In the genomic region with DNA sequence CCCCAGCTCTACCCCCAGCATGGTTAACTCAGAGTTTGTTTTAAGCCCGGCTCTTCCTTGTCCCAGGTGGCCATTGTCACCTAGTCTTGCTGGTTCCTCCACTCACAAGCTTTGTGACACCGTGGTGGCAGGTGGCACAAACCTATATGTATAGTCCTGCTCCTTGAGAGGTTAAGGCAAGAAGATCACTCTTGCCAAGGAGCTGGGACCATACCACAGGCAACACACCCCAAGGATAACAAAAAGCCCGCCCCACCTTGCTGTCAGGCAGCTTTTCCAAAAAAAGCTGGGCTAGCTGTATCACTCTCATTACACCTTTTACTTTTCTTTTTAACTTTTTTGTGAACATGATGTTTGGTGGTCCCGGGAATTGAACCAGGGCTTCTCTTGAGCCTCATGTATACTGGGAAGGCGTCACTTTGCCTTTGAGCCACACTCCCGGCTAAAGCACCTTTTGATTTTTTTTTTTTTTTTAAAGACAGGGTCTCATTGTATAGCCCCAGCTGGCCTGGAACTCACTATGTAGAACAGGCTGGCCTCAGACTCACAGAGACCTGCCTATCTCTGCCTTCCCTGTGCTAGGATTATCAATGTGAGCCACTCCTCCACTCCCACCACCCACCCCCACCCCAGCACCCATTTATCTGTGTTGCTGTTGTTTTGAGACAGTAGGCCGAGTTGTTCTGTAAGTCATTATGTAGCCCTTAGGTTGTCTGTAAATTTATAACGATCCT, we compare ENCODE assay signal across 20 mouse cellular contexts. TPM values are rescaled to one million over a fixed set of nuclear protein-coding genes. Genes with fewer than 3 reads are reported as not detected.
A peak's percentile ranks its signal among the peaks of the same experiment; 100 is the strongest.
DNase-seq lines count a peak whose midpoint lies in the region; ATAC-seq and TF ChIP-seq lines count a peak whose summit lies in the region.
"Had no signal": no experiment of that assay in that cellular context is flagged by ENCODE, and none has a peak within 500 bp of the region (broad histone marks: within the 10 kb centered on the region; RNA-seq: fewer than 3 reads in every experiment).

No protein-coding gene starts in this region.

- H3K9me3 ChIP-seq in midbrain, embryonic 10.5 days (replicated peaks), result no peaks in the 10 kb centered on the region
- H3K9me3 ChIP-seq in midbrain, postnatal 0 days (ENCODE audit: low read length), result no peaks in the 10 kb centered on the region
- H3K9me3 ChIP-seq in liver, embryonic 15.5 days (replicated peaks), result no peaks in the 10 kb centered on the region
- H3K9me3 ChIP-seq: G1E had no signal

- intact Hi-C loops in gastrocnemius, postnatal 14 days (cut with DNase I; ENCODE audit: low total_unique reads), result no loop called here

- no peak for ATAC-seq in midbrain, postnatal 0 days (ENCODE audit: low FRiP score)
- ATAC-seq in erythroblast, adult 5-6 weeks (replicated peaks; ENCODE audit: low FRiP score, poor library complexity, severe bottlenecking), result peak; percentile 47
- ATAC-seq in liver, embryonic 15.5 days (ENCODE audit: insufficient read depth), result peak; percentile 99
- ATAC-seq: forebrain, postnatal 0 days had no signal

- H3K27ac ChIP-seq in midbrain, embryonic 10.5 days (replicated peaks), result peak overlapping the region; percentile 46; the same call in 1 of the 2 replicates
- no peak overlapping the region for H3K27ac ChIP-seq in midbrain, postnatal 0 days (ENCODE audit: low read depth, low read length)
- H3K27ac ChIP-seq in liver, embryonic 15.5 days (replicated peaks), result peak overlapping the region; percentile 89

- 72% methylated on average over 8 of the region's 8 CpGs for WGBS in midbrain, embryonic 10.5 days
- 80% methylated on average over 8 of the region's 8 CpGs for WGBS in midbrain, postnatal 0 days
- WGBS in liver, embryonic 15.5 days (ENCODE audit: insufficient replicate concordance), result 30% methylated on average over 8 of the region's 8 CpGs

- H3K4me1 ChIP-seq in midbrain, embryonic 10.5 days, result peaks cover 38% of the 10 kb centered on the region
- H3K4me1 ChIP-seq in midbrain, postnatal 0 days (ENCODE audit: insufficient read depth, low read length), result no peaks in the 10 kb centered on the region; the same call in 1 of the 2 replicates
- peaks cover 39% of the 10 kb centered on the region for H3K4me1 ChIP-seq in liver, embryonic 15.5 days (replicated peaks)

- H3K9ac ChIP-seq in midbrain, postnatal 0 days (replicated peaks; ENCODE audit: low read length, poor library complexity, severe bottlenecking), result no peak overlapping the region
- H3K9ac ChIP-seq in liver, embryonic 15.5 days, result peak overlapping the region; percentile 39
- H3K9ac ChIP-seq: forebrain, postnatal 0 days; lung, embryonic 14.5 days had no signal

- no peak overlapping the region for H3K4me3 ChIP-seq in midbrain, embryonic 10.5 days
- no peak overlapping the region for H3K4me3 ChIP-seq in midbrain, postnatal 0 days (ENCODE audit: low read depth, low read length)
- no peak overlapping the region; the same call in 1 of the 2 replicates for H3K4me3 ChIP-seq in liver, embryonic 15.5 days (replicated peaks)

- H3K36me3 ChIP-seq in midbrain, embryonic 10.5 days, result no peaks in the 10 kb centered on the region
- H3K36me3 ChIP-seq in midbrain, postnatal 0 days (ENCODE audit: insufficient read depth, low read length), result no peaks in the 10 kb centered on the region
- no peaks in the 10 kb centered on the region for H3K36me3 ChIP-seq in liver, embryonic 15.5 days (replicated peaks)
- H3K36me3 ChIP-seq: G1E had no signal

- no peak for TF ChIP-seq CTCF in midbrain, postnatal 0 days (IDR thresholded peaks at IDR 0.05)

- no peak overlapping the region for H3K4me2 ChIP-seq in midbrain, postnatal 0 days (ENCODE audit: low read depth, low read length, poor library complexity, severe bottlenecking)
- peak overlapping the region; percentile 51 for H3K4me2 ChIP-seq in liver, embryonic 15.5 days
- H3K4me2 ChIP-seq: lung, embryonic 14.5 days had no signal

- DNase-seq in midbrain, embryonic 10.5 days (ENCODE audit: low spot score), result no peak
- no peak for DNase-seq in midbrain, postnatal 0 days (ENCODE audit: low spot score)
- peak; percentile 30 for DNase-seq in yolk sac, embryonic 10.5 days (ENCODE audit: low spot score)
- DNase-seq in adipocyte (ENCODE audit: low spot score), result no peak
- DNase-seq in kidney, postnatal 14 days, result no peak
- DNase-seq in gastrocnemius, postnatal 14 days, result no peak
- DNase-seq: cerebellum, adult 11 months; cerebellum, postnatal 25 days; forebrain, postnatal 0 days; gastrocnemius, postnatal 10 days; heart, postnatal 36 days; kidney, adult 8-10 months; kidney, postnatal 4 days; layer of hippocampus, postnatal 36 days; lung, embryonic 14.5 days; lung, postnatal 4 days; midbrain, embryonic 14.5 days had no signal

- H3K27me3 ChIP-seq in midbrain, embryonic 10.5 days (ENCODE audit: low read depth, poor library complexity, severe bottlenecking), result peaks cover 11% of the 10 kb centered on the region; the same call in 1 of the 2 replicates
- no peaks in the 10 kb centered on the region for H3K27me3 ChIP-seq in midbrain, postnatal 0 days (ENCODE audit: insufficient read depth, low read length)
- no peaks in the 10 kb centered on the region for H3K27me3 ChIP-seq in liver, embryonic 15.5 days

RNA-seq across cellular contexts. Expression of a gene that starts 19.4 kb away (rescaled TPM):
- polyA plus RNA-seq in midbrain, embryonic 10.5 days (2016; fragmentation: Nextera tagmentation; extraction: Ambion mirVana), result 63.8 and 73.3 TPM in 2 replicates
- 18.0 and 27.6 TPM in 2 replicates for total RNA-seq in midbrain, postnatal 0 days (2014; rRNA removed)
- polyA plus RNA-seq in midbrain, postnatal 0 days (2015; fragmentation: Nextera tagmentation; extraction: Ambion mirVana), result 16.4 and 19.3 TPM in 2 replicates
- total RNA-seq in erythroblast, adult 5-6 weeks (2015; ENCODE audit: low replicate concordance), result 10.4 and 25.9 TPM in 2 replicates
- 10.1 and 10.9 TPM in 2 replicates for total RNA-seq in erythroblast, adult 5-6 weeks (2017; ENCODE audit: low replicate concordance)
- polyA plus RNA-seq in liver, embryonic 15.5 days (2015; fragmentation: Nextera tagmentation; extraction: Ambion mirVana), result 10.4 and 10.7 TPM in 2 replicates
- 10 to 100 TPM; 30.5 to 39.7 TPM for total RNA-seq in gastrocnemius, postnatal 14 days (2021)
